Mouse (Mus musculus) limb, embryonic 15.5 days (tissue): ENCODE results near the gene Mfsd14a. TPM values are rescaled to one million over a fixed set of nuclear protein-coding genes. Genes with fewer than 3 reads are reported as not detected.

Experiments
- ATAC-seq: fragments of 200-750 bp; cut with Nextera tagmentation; 2 replicates; pipeline ENCODE4 v1.8.0; 2017; ENCODE audit warnings: low read depth, moderate TSS enrichment; ENCODE audit not compliant: insufficient number of reproducible peaks, low FRiP score, low TSS enrichment
- H3K27ac ChIP-seq: fragments of 300-500 bp; sonication (generic); 2 replicates; pipeline ENCODE4 v1.5.1; 2015; ENCODE audit warnings: moderate library complexity, mild to moderate bottlenecking, inconsistent platforms
- H3K27me3 ChIP-seq: fragments of 300-500 bp; sonication (generic); 2 replicates; pipeline ENCODE4 v1.6.1; 2015; ENCODE audit warnings: inconsistent platforms
- H3K36me3 ChIP-seq: fragments of 300-500 bp; sonication (generic); 2 replicates; pipeline ENCODE4 v1.6.1; 2015; ENCODE audit warnings: inconsistent platforms
- H3K4me1 ChIP-seq: fragments of 300-500 bp; sonication (generic); 2 replicates; pipeline ENCODE4 v1.6.1; 2015; ENCODE audit warnings: inconsistent platforms
- H3K4me2 ChIP-seq: fragments of 300-500 bp; sonication (generic); 2 replicates; pipeline ENCODE4 v1.6.1; 2015; ENCODE audit warnings: mild to moderate bottlenecking, inconsistent platforms
- H3K4me3 ChIP-seq: fragments of 300-500 bp; sonication (generic); 2 replicates; pipeline ENCODE4 v1.5.1; 2015; ENCODE audit warnings: mild to moderate bottlenecking, inconsistent platforms
- H3K9ac ChIP-seq: fragments of 300-500 bp; sonication (generic); 2 replicates; pipeline ENCODE4 v1.6.1; 2015; ENCODE audit warnings: inconsistent platforms
- H3K9me3 ChIP-seq: fragments of 300-500 bp; sonication (generic); 2 replicates; pipeline ENCODE4 v1.6.1; 2016; ENCODE audit warnings: inconsistent platforms
- WGBS: fragments of 180-500 bp; shearing (Covaris S2); methylation state at CpG from one replicate; pipeline ENCODE4 v1.1.7; 2015; 5-methylcytosine and 5-hydroxymethylcytosine counted together
- polyA plus RNA-seq: library from polyadenylated mRNA; unstranded; fragments of >200 nt; fragmentation: Nextera tagmentation; extraction: Ambion mirVana; gene quantifications from 2 replicates; pipeline ENCODE4 v1.2.1, GENCODE M21; 2015

The Mfsd14a gene
- polyA plus RNA-seq, 1 experiment from 2014 or later: 75.1 TPM

DNA sequence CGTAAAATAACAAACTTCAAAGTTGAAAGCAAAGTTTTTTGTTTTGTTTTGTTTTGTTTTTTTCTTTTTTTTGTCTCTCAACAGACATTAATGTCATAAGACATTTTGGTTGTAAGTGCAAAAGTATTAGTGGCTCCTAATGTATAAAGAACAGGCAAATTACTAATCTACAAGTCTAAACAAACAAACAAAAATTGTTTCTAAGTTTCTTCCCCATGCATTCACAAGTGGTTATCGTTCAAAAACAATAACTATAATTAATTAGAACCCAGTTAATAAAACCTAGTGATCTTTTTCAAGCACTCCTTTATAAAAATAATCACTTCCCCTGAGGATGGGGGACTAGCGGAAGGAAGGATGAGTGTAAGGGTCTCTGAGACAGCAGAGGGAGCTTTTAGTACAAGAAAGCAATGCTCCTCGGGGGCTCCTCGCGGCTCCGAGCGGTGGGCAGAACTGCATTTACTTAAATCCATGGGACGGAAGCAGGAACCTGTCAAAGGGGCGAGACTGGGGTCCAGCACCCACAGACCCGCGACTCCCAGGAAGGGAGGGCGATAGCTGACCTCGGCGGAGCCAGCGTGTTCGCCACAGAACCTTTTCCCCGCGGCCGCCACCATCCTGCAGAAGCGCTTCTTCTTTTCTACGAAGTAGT is 68.3 kb downstream of the Mfsd14a start:
- H3K27ac ChIP-seq: peak overlapping the region; percentile 89

DNA sequence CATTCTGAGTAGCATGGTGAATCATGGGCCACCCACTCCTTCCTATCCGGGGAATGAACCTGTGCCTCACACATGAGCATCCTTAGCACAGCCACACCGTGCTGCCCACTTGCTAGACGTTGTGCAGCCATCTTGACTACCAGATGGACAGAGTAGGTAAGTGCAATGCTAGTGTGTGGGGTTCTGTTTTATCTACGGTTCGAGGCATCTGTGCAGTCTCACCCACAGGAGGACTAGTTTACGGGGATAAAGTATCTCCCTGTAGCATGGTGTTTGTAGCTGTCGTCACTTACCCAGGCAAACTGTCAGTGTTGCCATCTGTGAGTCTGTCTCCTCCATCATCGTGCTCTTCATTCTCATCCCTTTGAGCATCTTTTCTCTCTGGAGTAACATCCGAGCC is 80.3 kb downstream of the Mfsd14a start:
- H3K36me3 ChIP-seq: peaks cover 48% of the 10 kb centered on the region
- H3K27ac ChIP-seq: no peak overlapping the region
- no peak overlapping the region for H3K9ac ChIP-seq
- H3K4me1 ChIP-seq: no peaks in the 10 kb centered on the region
- no peak overlapping the region for H3K4me2 ChIP-seq
- no peak overlapping the region for H3K4me3 ChIP-seq
- 94% methylated on average over 9 of the region's 9 CpGs for whole genome bisulfite sequencing
- H3K9me3 ChIP-seq: no peaks in the 10 kb centered on the region
- ATAC-seq: no peak
- H3K27me3 ChIP-seq: no peaks in the 10 kb centered on the region

More for the DNA sequence above, 68.3 kb downstream of the Mfsd14a start:
- ATAC-seq: peak; percentile 66
- Histone ChIP-seq H3K9ac (peak overlapping the region; percentile 90), H3K9me3 (no peaks in the 10 kb centered on the region), H3K4me3 (peak overlapping the region; percentile 91), H3K27me3 (no peaks in the 10 kb centered on the region), H3K4me2 (peak overlapping the region; percentile 39), H3K36me3 (peaks cover 25% of the 10 kb centered on the region), H3K4me1 (0 out of 2 replicates have a peak, but pooled peaks cover 6% of the 10 kb centered on the region)
- WGBS: 2% methylated on average over 22 of the region's 22 CpGs

Other genes starting within 250 kb of the Mfsd14a start
- gene Cdc14a, start 238.6 kb downstream of the Mfsd14a start, polyA plus RNA-seq: 6.4 and 6.7 TPM in 2 replicates
- gene Rtca, start 154.5 kb downstream of the Mfsd14a start, polyA plus RNA-seq: 57.0 and 60.6 TPM in 2 replicates
- 14.5 and 15.7 TPM in 2 replicates for gene Dbt, start 149.6 kb downstream of the Mfsd14a start, polyA plus RNA-seq
- 1.1 and 3.2 TPM in 2 replicates for gene Lrrc39, start 99.7 kb downstream of the Mfsd14a start, polyA plus RNA-seq
- 16.5 and 17.0 TPM in 2 replicates for gene Sass6, start 67.7 kb downstream of the Mfsd14a start, polyA plus RNA-seq
- gene Trmt13, start 48.1 kb downstream of the Mfsd14a start, polyA plus RNA-seq: 27.9 and 32.3 TPM in 2 replicates
- not detected in 2 replicates for gene Gm43191, start 18.6 kb upstream of the Mfsd14a start, polyA plus RNA-seq
- gene Slc35a3, start 50.2 kb upstream of the Mfsd14a start, polyA plus RNA-seq: 11.4 and 12.5 TPM in 2 replicates
- 24.0 and 37.2 TPM in 2 replicates for gene Agl, start 145.5 kb upstream of the Mfsd14a start, polyA plus RNA-seq
- 12.6 and 15.6 TPM in 2 replicates for gene Frrs1, start 196.8 kb upstream of the Mfsd14a start, polyA plus RNA-seq